Mouse (Mus musculus): ENCODE measurements around the gene Furin. TPM values are rescaled to one million over a fixed set of nuclear protein-coding genes. Genes with fewer than 3 reads are reported as not detected.

Furin gene
- total RNA-seq (2022) = 10 to 100 TPM; 50.3 to 60.1 (median 56.7) TPM

DNA sequence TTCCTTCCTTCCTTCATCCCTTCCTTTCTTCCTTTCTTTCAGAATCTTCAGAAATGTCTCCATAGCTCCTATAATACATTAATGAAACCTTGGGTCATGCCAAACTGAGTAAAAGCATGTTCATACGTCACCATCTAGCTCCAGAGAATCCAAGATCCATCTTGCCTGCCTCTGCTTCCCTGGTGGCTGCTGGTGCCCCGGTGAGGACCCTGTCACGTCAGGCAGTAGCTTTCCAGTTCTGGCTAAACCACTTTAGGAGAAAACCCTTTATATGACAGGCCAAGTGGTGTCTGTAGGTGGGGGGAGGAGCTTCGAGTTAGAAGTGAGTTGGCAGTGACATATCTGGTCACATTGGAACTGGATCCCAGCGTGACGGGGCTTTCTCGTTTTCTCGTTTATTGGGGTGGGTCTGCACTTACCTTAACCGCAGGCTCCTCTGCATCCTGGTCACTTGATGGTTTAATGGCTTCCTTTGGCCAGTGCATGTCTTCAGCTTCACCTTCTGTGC, at the start of gene Furin:
Furin (minus strand) TSS at position 249 of the 508 bp plus-strand sequence.
- no peak for DNase-seq (ENCODE audit: low spot score in 2 of 2)

GRCm38 (mm10) chr7:80454786-80455185, 49.5 kb upstream of the Furin start:
- DNase-seq (ENCODE audit: low spot score in 2 of 2) = no peak

DNA sequence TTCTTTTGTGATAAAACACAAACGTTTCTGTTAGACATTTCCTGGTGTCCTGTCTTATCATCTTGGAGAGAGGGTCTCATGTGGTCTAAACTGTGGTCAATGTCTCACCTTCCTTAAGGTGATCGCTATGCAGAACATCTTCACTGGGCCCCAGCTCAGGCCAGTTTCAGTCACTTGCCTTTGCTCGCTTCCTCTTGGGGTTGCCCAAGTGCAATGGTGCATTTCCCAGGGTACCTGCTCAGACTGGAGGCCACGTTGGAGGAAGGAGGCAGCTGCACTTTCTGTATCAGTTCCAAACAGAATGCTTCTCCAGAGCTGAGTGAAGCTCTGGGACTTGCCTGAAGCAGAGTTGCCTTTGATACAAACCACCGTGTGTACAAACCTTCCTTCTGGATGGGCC, 48.8 kb upstream of the Furin start:
- no peak for DNase-seq (ENCODE audit: low spot score in 2 of 2)

GRCm38 (mm10) chr7:80453121-80453520, 47.9 kb upstream of the Furin start:
- no peak for DNase-seq (ENCODE audit: low spot score in 2 of 2)

DNA sequence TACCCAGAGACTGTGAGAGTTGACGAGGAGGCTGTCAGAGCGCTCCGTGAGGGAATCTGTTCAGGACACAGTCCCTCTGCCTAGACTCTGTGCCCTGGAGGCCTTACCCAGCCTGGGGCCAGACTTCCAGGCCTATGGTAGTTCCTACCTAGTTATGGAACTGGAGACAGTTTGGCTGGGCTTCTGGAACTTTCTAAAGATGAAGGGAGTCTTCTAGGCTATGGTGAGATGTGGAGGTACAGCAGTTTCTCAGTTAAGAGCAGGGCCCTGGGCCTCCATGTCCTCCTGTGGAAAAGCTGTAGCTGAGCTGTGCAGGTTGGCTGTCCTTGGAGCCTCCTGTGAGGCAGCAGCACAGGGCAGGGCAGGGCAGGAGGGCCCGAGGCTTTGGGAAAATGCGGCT, 47.0 kb upstream of the Furin start:
- no peak for DNase-seq (ENCODE audit: low spot score in 2 of 2)

DNA sequence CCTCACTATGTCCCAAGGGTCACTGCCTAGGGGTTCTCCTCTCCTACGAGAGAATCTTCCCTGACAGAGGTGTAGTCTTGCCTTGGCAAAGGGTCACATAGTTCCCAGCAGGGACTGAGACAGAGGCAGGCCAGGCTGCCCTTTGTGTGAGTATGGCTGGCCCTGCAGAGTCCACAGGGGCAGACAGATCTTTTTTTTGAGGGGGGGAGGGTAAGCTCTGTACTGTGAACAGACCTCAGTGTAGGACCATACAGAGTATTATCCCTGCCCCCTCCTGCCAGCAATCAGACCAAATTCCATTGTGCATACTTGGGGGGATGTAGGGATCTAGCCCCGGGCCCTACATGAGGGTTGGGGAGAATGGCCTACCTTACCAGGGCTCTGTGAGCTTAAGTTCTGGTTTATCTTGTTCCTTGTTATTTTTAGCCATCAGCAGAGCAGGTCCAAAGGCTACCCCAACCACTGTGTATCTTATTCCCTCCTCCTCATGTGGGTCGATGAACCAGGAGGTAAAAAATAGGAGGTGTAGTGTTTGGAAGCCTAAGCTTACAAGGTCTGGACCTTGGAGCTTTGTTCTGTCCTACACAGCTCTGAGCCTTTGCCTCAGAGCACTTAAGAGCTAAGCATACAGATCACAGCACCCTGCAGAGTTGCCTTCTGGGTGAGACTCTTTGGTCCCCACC, 46.5 kb upstream of the Furin start:
- DNase-seq (ENCODE audit: low spot score in 2 of 2) = no peak

DNA sequence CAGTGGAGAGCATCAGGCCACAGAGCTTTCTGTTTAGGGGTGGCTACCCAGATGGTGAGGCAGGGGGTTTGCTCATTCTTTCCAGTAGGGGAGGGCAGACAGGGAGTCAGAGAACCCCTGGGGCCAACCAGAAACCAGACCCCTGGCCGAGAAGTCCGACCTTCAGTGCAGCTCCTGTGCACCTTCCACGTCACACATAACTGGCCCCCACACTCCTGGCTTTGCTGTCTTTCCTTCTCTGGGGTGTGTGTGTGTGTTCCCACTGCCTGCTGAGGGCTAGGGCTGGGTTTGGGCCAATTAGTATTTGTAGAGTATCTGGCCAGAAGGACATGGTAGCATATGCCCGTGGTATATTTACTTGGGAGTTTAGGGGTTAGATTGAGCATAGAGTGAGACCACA, 45.1 kb upstream of the Furin start:
- no peak for DNase-seq (ENCODE audit: low spot score in 2 of 2)

DNA sequence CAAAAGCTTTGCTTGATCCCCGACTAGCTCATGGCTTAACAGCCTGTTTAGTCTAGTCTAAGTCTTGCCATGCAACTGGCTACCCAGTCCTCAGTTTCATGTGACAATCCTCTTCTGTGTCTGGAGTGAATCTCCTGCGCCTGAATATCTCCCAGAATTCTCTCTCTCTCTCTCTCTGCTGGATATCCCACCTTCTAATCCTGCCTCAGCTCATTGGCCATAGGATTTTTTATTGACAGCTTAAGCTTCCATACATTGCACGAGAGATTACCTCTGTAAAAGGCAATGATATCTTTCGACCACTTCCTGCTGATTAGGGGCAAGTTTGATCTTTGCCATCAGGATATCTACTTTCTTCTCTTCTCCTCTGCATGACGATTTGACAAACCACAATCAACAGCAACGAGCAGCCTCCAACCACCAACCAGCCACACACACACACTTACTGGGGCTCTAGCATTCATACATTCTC, 44.4 kb upstream of the Furin start:
- no peak for DNase-seq (ENCODE audit: low spot score in 2 of 2)

DNA sequence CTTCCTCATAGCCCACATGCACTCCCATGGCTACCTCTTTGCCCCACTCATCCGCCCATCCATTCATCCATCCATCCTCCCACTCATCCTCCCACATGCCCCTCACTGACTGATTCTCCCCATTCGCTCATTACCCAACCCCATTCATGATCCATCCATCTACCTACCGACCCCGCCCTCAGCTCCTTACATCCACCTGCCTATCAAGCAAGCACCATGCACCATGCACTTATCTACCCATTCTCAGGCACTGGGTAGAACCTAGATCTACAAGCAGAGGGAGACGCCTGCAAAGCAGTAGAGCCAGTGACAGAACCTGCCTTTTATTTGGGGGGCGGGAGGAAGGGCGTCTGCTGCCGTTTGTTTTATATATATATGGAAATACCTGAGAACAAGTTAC, 42.1 kb upstream of the Furin start:
- no peak for DNase-seq (ENCODE audit: low spot score in 2 of 2)

DNA sequence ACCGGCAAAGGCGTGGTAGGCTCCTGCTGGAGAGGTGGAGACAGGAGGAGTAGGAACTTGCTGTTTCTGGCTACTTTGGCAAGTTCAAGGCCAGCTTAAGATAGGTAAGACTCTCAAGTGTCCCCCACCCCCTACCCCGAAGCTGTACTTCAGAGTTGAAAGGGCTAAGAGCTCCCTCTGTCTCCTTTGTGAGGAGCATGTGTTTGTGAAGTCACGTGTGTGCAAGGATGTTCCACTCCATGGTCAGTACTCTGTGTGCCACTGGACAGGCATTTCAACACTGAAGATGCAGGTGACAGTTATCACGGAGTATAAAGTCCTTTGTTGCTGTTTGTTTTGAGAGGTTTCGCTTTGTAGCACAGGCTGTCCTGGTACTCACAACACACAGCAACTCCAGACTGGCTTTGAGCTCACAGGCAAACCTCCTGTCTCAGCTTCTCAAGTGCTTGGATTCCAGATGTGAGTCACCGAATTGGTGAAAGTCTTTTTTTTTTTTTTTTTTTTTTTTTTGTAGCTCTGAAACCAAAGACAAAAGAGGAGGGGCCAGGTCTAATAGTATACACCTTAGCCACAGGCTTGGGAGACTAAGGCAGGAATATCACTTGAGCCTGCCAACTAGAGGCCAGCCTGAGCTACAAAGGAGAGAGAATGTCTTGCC, 41.1 kb upstream of the Furin start:
- no peak for DNase-seq (ENCODE audit: low spot score in 2 of 2)

DNA sequence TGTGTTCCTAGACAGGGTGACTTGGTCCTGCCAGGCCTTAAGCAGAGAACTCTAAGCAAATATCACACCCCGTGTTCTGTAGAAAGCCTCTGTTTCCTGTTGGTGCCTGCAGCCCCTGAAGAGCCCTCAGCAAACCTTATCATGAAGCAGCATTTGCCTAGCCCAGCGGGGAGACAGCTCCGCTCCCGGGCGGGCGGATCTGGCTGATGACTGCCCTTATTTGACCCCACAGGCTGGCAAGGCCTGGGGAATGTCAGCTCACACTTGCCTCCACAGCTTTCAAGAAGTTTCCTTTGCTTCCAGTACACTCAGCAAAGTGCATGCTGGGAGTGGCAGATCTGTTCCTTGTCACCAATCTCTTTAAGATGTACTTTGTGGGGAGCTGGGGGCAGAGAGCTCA, 40.3 kb upstream of the Furin start:
- DNase-seq (ENCODE audit: low spot score in 2 of 2) = no peak

DNA sequence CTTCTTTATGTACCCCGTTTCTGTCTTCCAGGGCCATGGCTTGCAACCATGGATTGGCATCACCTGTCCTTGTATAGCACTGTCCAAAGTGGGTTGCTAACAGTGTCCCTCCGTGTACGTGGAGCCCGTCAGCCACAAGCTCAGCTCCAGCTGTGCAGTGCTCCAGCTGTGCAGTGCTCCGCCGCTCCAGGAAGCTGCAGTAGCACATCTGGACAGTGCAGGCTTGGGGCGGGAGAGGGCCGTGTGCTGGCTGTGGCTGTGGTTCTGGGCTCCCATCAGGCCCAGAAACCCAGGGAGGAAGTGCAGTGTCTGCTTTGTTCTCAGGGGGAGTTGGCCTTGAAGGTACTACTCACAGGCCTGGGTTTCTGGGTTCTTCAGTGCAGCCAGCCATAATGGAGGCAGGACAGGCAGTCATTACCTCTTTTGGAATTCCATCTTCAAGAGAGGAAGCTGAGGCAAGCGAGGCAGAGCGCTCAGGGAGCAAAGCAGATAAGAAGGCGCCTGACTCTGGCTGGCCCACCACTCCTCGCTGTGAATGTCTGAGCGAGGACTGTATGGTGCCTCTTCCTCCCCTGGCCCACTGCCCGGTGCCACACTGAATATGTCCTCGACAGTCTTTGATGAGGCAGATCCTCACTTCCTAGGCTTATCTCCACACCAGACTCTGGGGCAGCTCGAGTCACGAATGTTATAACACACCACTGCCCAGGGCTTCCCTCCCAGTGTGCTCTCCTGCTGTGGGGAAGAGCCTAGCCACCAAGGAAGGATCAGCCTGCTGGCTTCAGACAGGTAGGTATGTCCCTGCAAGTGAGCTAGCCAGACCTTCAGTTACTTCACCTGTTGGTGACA, 39.4 kb upstream of the Furin start:
- DNase-seq (ENCODE audit: low spot score in 2 of 2) = no peak

DNA sequence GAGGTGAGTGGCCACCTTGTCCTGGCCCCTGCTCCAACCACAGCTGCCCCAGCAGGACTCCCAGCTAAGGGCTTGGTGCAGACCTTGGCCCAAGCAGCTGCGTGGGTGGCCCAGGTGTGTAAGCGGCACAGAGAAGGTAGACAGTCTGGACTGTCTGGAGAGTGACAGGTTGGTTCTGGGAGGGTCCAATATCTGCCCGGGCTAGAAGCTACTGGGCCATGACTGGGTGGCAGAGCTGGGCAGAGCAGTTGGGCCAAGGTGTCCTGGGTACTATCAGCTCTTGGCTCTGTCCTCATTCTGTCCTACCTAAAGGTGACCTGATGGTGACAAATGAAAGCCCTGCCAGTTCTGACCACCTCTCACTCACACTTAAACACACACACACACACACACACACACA, 37.9 kb upstream of the Furin start:
- DNase-seq (ENCODE audit: low spot score in 2 of 2) = no peak

DNA sequence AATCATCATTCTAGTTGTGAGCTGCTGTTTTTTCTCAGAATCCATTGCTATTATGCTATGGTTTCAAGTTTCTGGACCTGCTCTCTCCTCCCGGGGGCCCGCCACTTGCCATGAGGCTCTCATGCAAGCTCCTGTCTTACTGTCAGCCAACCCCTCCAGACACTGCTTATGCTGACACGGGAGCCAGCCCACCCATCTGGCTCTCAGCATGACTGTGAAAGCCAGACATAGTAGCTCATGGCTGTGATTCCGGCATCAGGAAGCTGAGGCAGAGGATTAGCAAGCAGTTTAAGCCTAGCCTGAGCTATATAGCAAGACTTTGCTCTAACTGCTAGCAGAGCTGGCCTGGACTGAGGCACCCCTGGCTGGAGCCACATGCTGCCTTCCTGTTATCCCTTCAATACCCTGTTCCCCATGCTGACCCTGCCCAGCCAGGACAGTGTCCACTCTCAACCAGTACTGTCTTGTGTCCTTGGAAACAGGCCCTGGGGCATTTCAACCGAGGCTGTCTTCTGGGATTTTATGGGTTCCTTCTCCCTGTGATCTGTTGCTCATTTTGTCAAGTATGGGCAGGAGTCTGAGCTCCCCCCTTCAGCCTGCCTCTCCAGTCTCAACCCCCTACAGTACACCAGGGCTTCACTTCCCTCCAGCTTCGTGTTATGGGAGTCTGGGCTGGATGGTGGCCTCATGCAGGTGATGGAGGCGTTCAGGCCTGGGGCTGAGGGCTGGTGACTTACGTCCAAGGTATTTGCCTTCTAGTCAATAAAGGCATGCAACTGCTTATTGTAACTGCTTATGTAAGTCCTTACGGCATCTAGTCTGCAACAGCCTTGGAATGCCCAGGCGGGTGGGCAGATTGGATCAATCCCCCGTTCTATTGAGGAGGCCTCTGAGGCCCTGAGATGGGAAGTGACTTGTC, 37.0 kb upstream of the Furin start:
- no peak for DNase-seq (ENCODE audit: low spot score in 2 of 2)

GRCm38 (mm10) chr7:80440685-80441084, 35.4 kb upstream of the Furin start:
- DNase-seq (ENCODE audit: low spot score in 2 of 2) = no peak

DNA sequence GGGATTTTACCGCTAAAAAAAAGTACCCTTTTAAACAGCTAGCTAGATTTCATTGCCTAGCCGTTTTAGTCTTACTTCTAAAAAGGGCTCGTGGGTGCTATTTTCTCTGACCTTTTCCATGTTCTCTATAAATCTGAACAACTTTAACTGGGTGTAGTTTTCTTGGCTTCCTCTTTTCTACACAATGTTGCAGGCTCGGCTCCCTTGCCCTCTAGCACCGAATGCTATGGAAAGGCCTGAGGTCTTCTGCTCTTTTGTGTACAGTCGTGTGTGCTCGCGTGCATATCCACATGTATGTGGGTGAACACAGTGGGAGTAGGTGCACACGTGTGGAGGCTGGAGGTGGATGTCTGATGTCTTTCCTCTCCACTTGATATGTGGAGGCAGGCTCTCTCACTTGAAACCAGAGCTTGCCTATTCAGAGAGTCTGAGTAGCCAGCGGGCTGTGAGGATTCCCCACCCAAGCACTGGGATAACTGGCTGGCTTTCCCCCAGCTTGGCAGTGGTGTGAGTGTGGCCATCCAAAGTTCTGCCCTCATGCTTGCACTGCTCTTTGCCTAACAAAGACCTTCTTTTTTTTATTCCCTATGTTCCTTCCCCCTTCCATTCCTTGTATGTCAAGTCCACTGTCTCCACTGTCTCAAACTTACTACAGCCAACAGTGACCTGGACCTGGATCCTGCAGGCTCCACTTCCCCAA, 34.7 kb upstream of the Furin start:
- DNase-seq (ENCODE audit: low spot score in 2 of 2) = peak in 1 of 2 experiments; percentile 34

- DNase-seq (ENCODE audit: low spot score in 2 of 2) = no peak
Measured at GRCm38 (mm10) chr7:80439032-80439760, 34.0 kb upstream of the Furin start.

DNA sequence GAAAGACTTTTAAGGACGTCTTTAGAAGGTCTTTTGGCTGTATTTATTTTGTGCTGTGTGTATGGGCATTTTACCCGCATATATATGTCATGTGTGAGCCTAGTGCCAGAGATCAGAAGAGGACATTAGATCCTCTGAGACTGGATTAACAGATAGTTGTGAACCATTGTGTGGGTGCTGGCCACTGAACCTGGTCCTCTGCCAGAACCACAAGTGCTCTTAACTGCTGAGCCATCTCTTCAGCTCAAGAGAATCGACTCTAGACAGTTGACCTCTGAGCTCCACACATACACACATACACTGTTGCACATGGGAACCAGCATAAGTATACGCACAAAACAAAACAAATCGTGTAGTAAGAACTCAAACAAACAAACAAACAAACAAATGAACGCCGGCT, 31.3 kb upstream of the Furin start:
- no peak for DNase-seq (ENCODE audit: low spot score in 2 of 2)

GRCm38 (mm10) chr7:80435594-80435993, 30.4 kb upstream of the Furin start:
- DNase-seq (ENCODE audit: low spot score in 2 of 2) = no peak

DNA sequence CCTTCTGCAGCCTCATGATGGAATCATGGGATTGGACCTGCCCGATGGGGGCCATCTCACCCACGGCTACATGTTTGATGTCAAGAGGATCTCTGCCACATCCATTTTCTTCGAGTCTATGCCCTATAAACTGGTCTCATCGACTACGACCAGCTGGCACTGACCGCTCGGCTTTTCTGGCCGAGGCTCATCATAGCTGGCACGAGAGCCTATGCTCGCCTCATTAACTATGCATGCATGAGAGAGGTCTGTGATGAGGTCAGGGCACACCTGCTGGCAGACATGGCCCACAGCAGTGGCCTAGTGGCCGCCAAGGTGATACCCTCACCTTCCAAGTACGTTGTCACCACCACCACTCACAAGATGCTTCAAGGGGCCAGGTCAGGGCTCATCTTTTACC, 24.4 kb upstream of the Furin start:
- no peak for DNase-seq (ENCODE audit: low spot score in 2 of 2)
